Mouse (Mus musculus): ENCODE measurements around the gene Bard1. TPM values are rescaled to one million over a fixed set of nuclear protein-coding genes. Genes with fewer than 3 reads are reported as not detected.

Gene Bard1
- polyA plus RNA-seq, 1 experiment from 2014 or later: 1.5 TPM

DNA sequence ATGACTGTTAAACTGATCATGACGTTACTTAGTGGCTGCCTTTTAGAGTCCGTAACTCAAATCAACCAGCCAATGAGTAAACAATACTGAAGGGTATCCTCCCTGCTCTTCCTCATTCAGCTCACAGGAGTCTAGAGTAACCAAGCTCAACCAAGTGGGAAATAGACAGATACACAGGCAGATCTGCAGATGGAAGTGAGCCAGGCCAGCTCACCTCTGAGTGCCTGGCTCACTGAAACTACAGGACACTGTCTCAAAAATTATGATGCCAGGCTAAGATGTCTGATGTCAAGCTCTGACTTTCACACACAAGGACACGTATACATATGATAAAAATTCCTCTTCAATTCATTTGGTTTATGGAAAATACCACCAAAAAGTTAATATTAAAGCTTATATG is 59.0 kb downstream of the Bard1 start:
- Histone ChIP-seq H3K9me3 (replicated peaks) (no peaks in the 10 kb centered on the region), H3K4me3 (no peak overlapping the region), H3K36me3 (no peaks in the 10 kb centered on the region), H3K4me1 (no peaks in the 10 kb centered on the region), H3K4me2 (replicated peaks) (no peak overlapping the region), H3K9ac (no peak overlapping the region), H3K27ac (no peak overlapping the region), H3K27me3 (no peaks in the 10 kb centered on the region)
- no peak for ATAC-seq (ENCODE audit: low FRiP score)
- 93% methylated on average over 3 of the region's 3 CpGs for WGBS

DNA sequence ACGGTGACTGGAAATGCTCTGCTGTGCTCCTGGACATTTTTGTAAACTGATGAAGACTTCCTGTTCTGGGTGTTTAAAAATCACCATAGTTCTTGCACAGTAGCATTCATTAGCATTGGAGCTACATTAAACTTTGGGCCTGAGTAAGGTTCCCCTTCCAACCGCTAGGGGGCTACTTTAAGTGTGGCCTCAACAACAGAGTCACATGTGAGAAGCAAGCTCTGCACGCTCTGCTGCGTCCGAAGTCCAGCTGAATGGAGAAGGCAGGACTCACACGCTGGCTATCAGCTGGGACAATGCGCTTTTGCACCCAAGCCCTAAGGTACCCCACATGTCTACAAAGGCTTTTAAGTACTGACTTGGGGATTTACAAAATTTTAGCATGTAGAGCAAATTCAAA is 65.9 kb downstream of the Bard1 start:
- no peaks in the 10 kb centered on the region for H3K36me3 ChIP-seq
- H3K4me2 ChIP-seq (replicated peaks): no peak overlapping the region
- no peaks in the 10 kb centered on the region for H3K9me3 ChIP-seq (replicated peaks)
- no peak overlapping the region for H3K27ac ChIP-seq
- H3K4me3 ChIP-seq: no peak overlapping the region
- WGBS: 48% methylated on average over 7 of the region's 7 CpGs
- ATAC-seq (ENCODE audit: low FRiP score): peak; percentile 76; the same call in 1 of the 2 replicates
- no peak overlapping the region for H3K9ac ChIP-seq
- H3K27me3 ChIP-seq: no peaks in the 10 kb centered on the region
- H3K4me1 ChIP-seq: no peaks in the 10 kb centered on the region

DNA sequence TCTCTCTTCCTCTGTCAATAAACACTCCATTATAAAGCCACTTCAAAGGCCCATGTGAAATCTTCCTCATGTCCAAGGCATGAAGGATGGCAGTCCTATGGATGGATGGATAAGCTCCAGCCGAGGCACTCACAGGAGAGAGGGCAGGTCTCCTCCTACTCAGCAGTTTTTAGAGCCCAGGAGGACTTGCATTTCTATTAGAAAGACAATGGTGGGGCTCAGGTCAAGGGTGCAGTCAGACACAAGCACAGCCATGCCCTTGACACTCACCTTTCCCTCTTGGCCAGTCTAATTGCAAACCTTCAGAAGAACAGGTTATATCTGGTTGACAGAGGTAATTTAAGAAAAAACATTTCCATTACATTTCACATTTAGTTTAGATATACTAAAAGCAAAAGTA is 67.4 kb downstream of the Bard1 start:
- Histone ChIP-seq H3K27me3 (no peaks in the 10 kb centered on the region), H3K9ac (no peak overlapping the region), H3K4me2 (replicated peaks) (no peak overlapping the region), H3K36me3 (no peaks in the 10 kb centered on the region), H3K4me3 (no peak overlapping the region), H3K4me1 (no peaks in the 10 kb centered on the region), H3K9me3 (replicated peaks) (no peaks in the 10 kb centered on the region), H3K27ac (no peak overlapping the region)
- ATAC-seq (ENCODE audit: low FRiP score): no peak
- WGBS: 81% methylated on average over 1 of the region's 1 CpGs

DNA sequence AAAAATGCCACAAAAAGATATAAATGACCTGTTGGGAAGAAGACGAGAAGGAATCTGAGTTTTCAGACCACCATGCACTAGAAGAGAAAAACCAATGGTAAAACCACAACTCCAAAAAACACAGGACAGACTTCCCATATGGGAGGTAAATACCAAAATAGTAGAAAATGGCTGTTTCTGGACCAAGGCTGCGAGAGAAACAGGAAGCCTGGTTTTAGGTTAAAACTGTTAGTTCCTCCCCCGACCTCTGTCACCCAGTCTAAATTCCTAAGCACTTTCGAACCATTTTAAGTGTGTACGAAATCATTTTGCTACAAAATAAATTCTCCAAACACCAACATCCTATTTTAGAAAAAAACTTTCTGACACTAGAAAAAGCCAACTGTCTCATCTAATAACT is 80.2 kb downstream of the Bard1 start:
- H3K27me3 ChIP-seq: no peaks in the 10 kb centered on the region
- no peak overlapping the region for H3K9ac ChIP-seq
- ATAC-seq (ENCODE audit: low FRiP score): no peak
- no peaks in the 10 kb centered on the region for H3K4me1 ChIP-seq
- H3K27ac ChIP-seq: no peak overlapping the region
- no peak overlapping the region for H3K4me3 ChIP-seq
- H3K4me2 ChIP-seq (replicated peaks): no peak overlapping the region
- H3K9me3 ChIP-seq (replicated peaks): no peaks in the 10 kb centered on the region
- WGBS: 92% methylated on average over 5 of the region's 5 CpGs
- no peaks in the 10 kb centered on the region for H3K36me3 ChIP-seq

DNA sequence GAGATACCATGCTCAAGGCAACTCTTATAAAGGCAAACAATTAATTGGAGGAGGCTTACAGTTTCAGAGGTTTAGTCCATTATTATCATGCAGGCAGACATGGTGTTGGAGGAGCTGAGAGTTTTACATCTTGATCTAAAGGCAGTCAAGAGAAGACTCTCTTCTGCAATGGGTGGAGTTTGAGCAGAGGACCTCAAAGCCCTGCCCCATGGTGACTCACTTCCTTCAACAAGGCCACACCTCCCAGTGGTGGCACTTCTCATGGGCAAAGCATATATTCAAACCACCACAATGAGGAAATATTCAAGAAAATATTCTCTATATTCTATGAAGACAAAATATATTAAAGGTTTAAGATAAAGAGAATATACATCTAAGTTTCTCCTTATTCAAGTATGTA is 88.6 kb downstream of the Bard1 start:
- Histone ChIP-seq H3K9ac (no peak overlapping the region), H3K36me3 (no peaks in the 10 kb centered on the region), H3K27me3 (no peaks in the 10 kb centered on the region), H3K27ac (no peak overlapping the region), H3K4me3 (no peak overlapping the region), H3K9me3 (replicated peaks) (no peaks in the 10 kb centered on the region), H3K4me2 (replicated peaks) (no peak overlapping the region), H3K4me1 (no peaks in the 10 kb centered on the region)
- no peak for ATAC-seq (ENCODE audit: low FRiP score)

DNA sequence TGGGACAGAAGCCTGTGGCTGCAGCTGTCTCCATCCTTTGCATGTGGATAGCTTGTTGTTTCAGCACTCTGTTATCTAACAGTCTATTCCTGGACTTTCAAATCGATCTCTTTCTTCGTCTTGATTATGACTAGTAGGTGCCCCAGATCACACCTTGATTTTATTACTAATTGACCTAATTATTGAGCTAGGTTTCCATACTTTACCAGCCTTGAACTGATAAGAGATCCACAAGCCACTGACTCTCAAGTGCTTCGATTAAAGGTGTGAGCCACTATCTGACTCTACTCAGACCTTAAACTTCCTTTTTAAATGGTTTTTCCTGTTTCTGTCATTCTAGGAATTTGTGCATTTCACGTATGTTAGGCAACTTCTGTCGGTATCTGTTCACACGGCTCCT is 96.9 kb downstream of the Bard1 start:
- no peaks in the 10 kb centered on the region for H3K27me3 ChIP-seq
- H3K27ac ChIP-seq: no peak overlapping the region
- no peak for ATAC-seq (ENCODE audit: low FRiP score)
- no peaks in the 10 kb centered on the region for H3K36me3 ChIP-seq
- H3K4me1 ChIP-seq: no peaks in the 10 kb centered on the region
- no peak overlapping the region for H3K4me2 ChIP-seq (replicated peaks)
- no peak overlapping the region for H3K4me3 ChIP-seq
- no peaks in the 10 kb centered on the region for H3K9me3 ChIP-seq (replicated peaks)
- WGBS: 94% methylated on average over 6 of the region's 6 CpGs
- H3K9ac ChIP-seq: no peak overlapping the region

DNA sequence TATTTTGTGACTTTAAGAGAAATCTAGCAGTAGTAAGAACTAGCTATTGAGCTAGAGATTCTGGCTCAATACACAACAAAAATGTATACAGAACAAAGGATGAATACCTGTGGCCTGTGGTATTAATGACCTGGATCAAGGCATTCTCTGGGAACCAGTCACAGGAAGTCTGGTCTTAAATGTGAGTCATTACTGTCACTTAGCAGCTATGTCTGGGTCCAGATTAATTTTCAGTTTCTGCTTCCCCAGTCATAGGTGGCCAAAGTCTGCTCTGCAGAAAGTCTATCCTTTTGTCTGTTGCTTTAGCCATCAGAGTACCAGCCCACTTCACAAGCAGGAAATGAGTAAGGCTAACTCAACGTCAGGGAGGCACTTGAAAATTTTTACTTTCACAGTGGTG is 98.8 kb downstream of the Bard1 start:
- Histone ChIP-seq H3K4me1 (no peaks in the 10 kb centered on the region), H3K9ac (no peak overlapping the region), H3K4me3 (no peak overlapping the region), H3K27ac (no peak overlapping the region), H3K36me3 (no peaks in the 10 kb centered on the region), H3K27me3 (no peaks in the 10 kb centered on the region), H3K9me3 (replicated peaks) (no peaks in the 10 kb centered on the region), H3K4me2 (replicated peaks) (no peak overlapping the region)
- no peak for ATAC-seq (ENCODE audit: low FRiP score)
- WGBS: 68% methylated on average over 1 of the region's 1 CpGs

DNA sequence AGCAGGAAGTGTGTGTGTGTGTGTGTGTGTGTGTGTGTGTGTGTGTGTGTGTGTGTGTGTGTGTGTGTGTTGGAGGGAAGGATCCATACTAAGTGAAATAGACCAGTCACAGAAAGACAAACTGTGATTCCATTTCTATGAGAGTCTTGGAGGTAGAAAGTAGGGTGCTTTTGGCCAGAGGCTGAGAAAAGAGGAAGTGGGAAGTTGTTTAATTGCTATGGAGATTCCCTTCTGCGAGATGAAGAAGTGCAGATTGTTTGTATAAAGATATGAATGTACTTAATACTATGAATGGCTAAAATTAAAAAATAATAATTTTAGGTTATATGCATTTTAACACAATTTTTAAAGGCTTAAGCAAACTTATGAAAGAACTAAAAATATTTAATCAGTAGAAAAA is 99.2 kb downstream of the Bard1 start:
- no peak for ATAC-seq (ENCODE audit: low FRiP score)
- Histone ChIP-seq H3K36me3 (no peaks in the 10 kb centered on the region), H3K27ac (no peak overlapping the region), H3K4me1 (no peaks in the 10 kb centered on the region), H3K4me3 (no peak overlapping the region), H3K9ac (no peak overlapping the region), H3K27me3 (no peaks in the 10 kb centered on the region), H3K4me2 (replicated peaks) (no peak overlapping the region), H3K9me3 (replicated peaks) (no peaks in the 10 kb centered on the region)
- 83% methylated on average over 1 of the region's 1 CpGs for WGBS

DNA sequence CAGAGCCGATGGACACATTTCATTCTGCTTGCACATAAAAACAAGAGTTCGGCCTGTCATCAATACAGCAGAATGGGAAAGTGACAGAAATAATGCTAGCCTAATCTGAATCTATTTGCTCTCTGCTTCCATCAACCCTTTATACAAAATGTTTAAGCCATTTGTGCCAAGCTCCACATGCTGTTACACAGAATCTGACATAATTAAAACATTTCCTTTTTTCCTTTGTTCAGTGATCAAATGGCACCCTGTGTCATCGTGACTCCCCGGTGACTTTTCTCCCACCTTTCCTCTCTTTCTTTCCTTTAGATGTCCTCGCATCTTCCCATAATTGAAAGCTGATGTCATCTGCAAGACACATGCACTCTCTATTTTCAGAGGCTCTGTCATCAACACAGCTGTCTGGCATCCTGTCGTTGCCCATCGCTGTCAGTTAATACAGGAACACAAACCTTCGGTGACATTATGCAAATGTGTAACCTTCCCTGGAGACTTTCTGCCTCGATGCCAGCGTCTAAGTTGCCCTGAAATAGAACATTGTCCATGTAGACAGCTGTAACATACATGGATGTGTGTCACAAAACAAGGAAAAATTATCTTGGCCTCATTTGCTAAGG is 105.5 kb downstream of the Bard1 start:
- Histone ChIP-seq H3K27me3 (no peaks in the 10 kb centered on the region), H3K9ac (no peak overlapping the region), H3K36me3 (no peaks in the 10 kb centered on the region), H3K4me2 (replicated peaks) (no peak overlapping the region), H3K4me3 (no peak overlapping the region), H3K27ac (0 out of 2 replicates have a peak overlapping the region, but pooled peaks have one; percentile 30), H3K4me1 (peaks cover 3% of the 10 kb centered on the region; the same call in 1 of the 2 replicates), H3K9me3 (replicated peaks) (no peaks in the 10 kb centered on the region)
- 55% methylated on average over 10 of the region's 10 CpGs for WGBS
- peak; percentile 52; the same call in 1 of the 2 replicates for ATAC-seq (ENCODE audit: low FRiP score)

DNA sequence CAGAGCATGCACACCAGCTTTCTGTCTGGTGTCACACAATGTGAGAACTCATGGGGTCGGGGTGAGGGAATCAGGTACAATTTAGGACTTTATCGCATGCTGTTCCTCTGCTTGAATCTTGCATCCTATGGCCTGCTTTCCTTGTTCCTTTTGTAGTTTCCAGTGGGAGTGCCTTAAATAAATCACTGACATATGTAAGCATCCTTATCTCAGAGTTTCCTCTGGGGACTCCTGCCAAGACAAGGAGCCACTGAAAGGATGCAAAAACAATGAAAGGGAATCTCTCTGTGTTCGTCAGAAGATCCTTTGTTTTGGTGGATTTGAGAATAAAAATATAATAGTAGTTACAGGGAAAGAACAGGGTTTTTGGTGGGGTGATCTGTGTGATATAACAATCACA is 106.2 kb downstream of the Bard1 start:
- WGBS: 75% methylated on average over 3 of the region's 3 CpGs
- Histone ChIP-seq H3K27ac (0 out of 2 replicates have a peak overlapping the region, but pooled peaks have one; percentile 30), H3K4me3 (no peak overlapping the region), H3K4me2 (replicated peaks) (no peak overlapping the region), H3K9me3 (replicated peaks) (no peaks in the 10 kb centered on the region), H3K36me3 (no peaks in the 10 kb centered on the region), H3K9ac (no peak overlapping the region), H3K27me3 (no peaks in the 10 kb centered on the region), H3K4me1 (peaks cover 3% of the 10 kb centered on the region; the same call in 1 of the 2 replicates)
- ATAC-seq (ENCODE audit: low FRiP score): no peak

Measured in hindbrain, embryonic 12.5 days (tissue).